Mouse (Mus musculus) limb, embryonic 13.5 days (tissue): ENCODE results near the gene Ggps1. TPM values are rescaled to one million over a fixed set of nuclear protein-coding genes. Genes with fewer than 3 reads are reported as not detected.
A peak's percentile ranks its signal among the peaks of the same experiment; 100 is the strongest.

Experiments used
- ATAC-seq: fragments of 200-750 bp; cut with Nextera tagmentation; 2 replicates; pipeline ENCODE4 v1.8.0; 2017; ENCODE audit warnings: low read depth, moderate number of reproducible peaks, moderate TSS enrichment; ENCODE audit not compliant: low FRiP score
- H3K27ac ChIP-seq: fragments of 300-500 bp; sonication (generic); 2 replicates; pipeline ENCODE4 v1.5.1; 2015; ENCODE audit warnings: inconsistent platforms, mild to moderate bottlenecking, moderate library complexity
- H3K27me3 ChIP-seq: fragments of 300-500 bp; sonication (generic); 2 replicates; pipeline ENCODE4 v1.6.1; 2015; ENCODE audit warnings: mild to moderate bottlenecking, inconsistent platforms
- H3K36me3 ChIP-seq: fragments of 300-500 bp; sonication (generic); 2 replicates; pipeline ENCODE4 v1.6.1; 2015; ENCODE audit warnings: inconsistent platforms, mild to moderate bottlenecking, moderate library complexity
- H3K4me1 ChIP-seq: fragments of 300-500 bp; sonication (generic); 2 replicates; pipeline ENCODE4 v1.6.1; 2015; ENCODE audit warnings: inconsistent platforms
- H3K4me2 ChIP-seq: fragments of 300-500 bp; sonication (generic); replicated peaks from 2 replicates; pipeline ENCODE4 v1.6.1; 2015; ENCODE audit warnings: inconsistent platforms, mild to moderate bottlenecking, moderate library complexity
- H3K4me3 ChIP-seq: fragments of 300-500 bp; sonication (generic); 2 replicates; pipeline ENCODE4 v1.5.1; 2015; ENCODE audit warnings: moderate library complexity, mild to moderate bottlenecking, inconsistent platforms
- H3K9ac ChIP-seq: fragments of 300-500 bp; sonication (generic); 2 replicates; pipeline ENCODE4 v1.6.1; 2015; ENCODE audit warnings: mild to moderate bottlenecking, inconsistent platforms
- H3K9me3 ChIP-seq: fragments of 300-500 bp; sonication (generic); 2 replicates; pipeline ENCODE4 v1.6.1; 2016; ENCODE audit warnings: inconsistent platforms
- WGBS: fragments of 180-500 bp; shearing (Covaris S2); methylation state at CpG from one replicate; pipeline ENCODE4 v1.1.7; 2015; 5-methylcytosine and 5-hydroxymethylcytosine counted together
- polyA plus RNA-seq: library from polyadenylated mRNA; unstranded; fragments of >200 nt; fragmentation: Nextera tagmentation; extraction: Ambion mirVana; gene quantifications from 2 replicates; pipeline ENCODE4 v1.2.1, GENCODE M21; 2015

Gene Ggps1
- polyA plus RNA-seq = 60.8 and 62.9 TPM in 2 replicates

GRCm38 (mm10) chr13:14063013-14063941, at the start of gene Ggps1, which contains the start of gene Arid4b:
Gene Ggps1, minus strand, starts transcription at chr13:14063488.
Gene Arid4b, plus strand, starts transcription at chr13:14063232.
- H3K36me3 ChIP-seq = peaks cover 14% of the 10 kb centered on the region
- WGBS = under 1% methylated on average over 64 of the region's 64 CpGs
- H3K27ac ChIP-seq = peak within 1 kb of the TSS; percentile 98

GRCm38 (mm10) chr13:14111146-14111545, 47.9 kb upstream of the Ggps1 start:
- Histone ChIP-seq H3K4me2 (no peak overlapping the region), H3K27ac (no peak overlapping the region), H3K36me3 (no peaks in the 10 kb centered on the region), H3K9ac (no peak overlapping the region), H3K4me1 (no peaks in the 10 kb centered on the region), H3K4me3 (no peak overlapping the region), H3K27me3 (no peaks in the 10 kb centered on the region), H3K9me3 (no peaks in the 10 kb centered on the region)
- 47% methylated on average over 1 of the region's 1 CpGs for WGBS
- no peak for ATAC-seq

More at GRCm38 (mm10) chr13:14063013-14063941, at the start of gene Ggps1, which contains the start of gene Arid4b:
- Histone ChIP-seq H3K27me3 (no peaks in the 10 kb centered on the region), H3K4me1 (peaks cover 22% of the 10 kb centered on the region), H3K4me2 (peak within 1 kb of the TSS; percentile 86), H3K9me3 (no peaks in the 10 kb centered on the region), H3K4me3 (peak within 1 kb of the TSS; percentile 99), H3K9ac (peak within 1 kb of the TSS; percentile 99)
- ATAC-seq = peak; percentile 98

- H3K27me3 ChIP-seq = no peaks in the 10 kb centered on the region
- no peak overlapping the region for H3K4me2 ChIP-seq
- no peaks in the 10 kb centered on the region for H3K36me3 ChIP-seq
- no peaks in the 10 kb centered on the region for H3K9me3 ChIP-seq
- ATAC-seq = no peak
- H3K27ac ChIP-seq = no peak overlapping the region
- H3K4me1 ChIP-seq = no peaks in the 10 kb centered on the region
- H3K4me3 ChIP-seq = no peak overlapping the region
- WGBS = 21% methylated on average over 2 of the region's 2 CpGs
- no peak overlapping the region for H3K9ac ChIP-seq
Measured at GRCm38 (mm10) chr13:14110154-14110873, 47.0 kb upstream of the Ggps1 start.

GRCm38 (mm10) chr13:14103026-14103425, 39.7 kb upstream of the Ggps1 start:
- Histone ChIP-seq H3K4me1 (peaks cover 9% of the 10 kb centered on the region), H3K27ac (no peak overlapping the region), H3K36me3 (no peaks in the 10 kb centered on the region), H3K4me2 (no peak overlapping the region), H3K27me3 (no peaks in the 10 kb centered on the region), H3K4me3 (no peak overlapping the region), H3K9ac (no peak overlapping the region), H3K9me3 (no peaks in the 10 kb centered on the region)
- 76% methylated on average over 1 of the region's 1 CpGs for WGBS
- no peak for ATAC-seq

- 0 out of 2 replicates have a peak, but pooled peaks cover 3% of the 10 kb centered on the region for H3K9me3 ChIP-seq
- H3K36me3 ChIP-seq = peaks cover 13% of the 10 kb centered on the region
- WGBS = 77% methylated on average over 1 of the region's 1 CpGs
- ATAC-seq = no peak
- no peak overlapping the region for H3K4me3 ChIP-seq
- no peak overlapping the region for H3K4me2 ChIP-seq
- no peaks in the 10 kb centered on the region for H3K27me3 ChIP-seq
- no peaks in the 10 kb centered on the region for H3K4me1 ChIP-seq
- H3K27ac ChIP-seq = no peak overlapping the region
- no peak overlapping the region for H3K9ac ChIP-seq
Measured at GRCm38 (mm10) chr13:14088669-14089068, 25.4 kb upstream of the Ggps1 start.

GRCm38 (mm10) chr13:14075326-14075725, 12.0 kb upstream of the Ggps1 start:
- H3K4me3 ChIP-seq = no peak overlapping the region
- H3K27ac ChIP-seq = no peak overlapping the region
- H3K9me3 ChIP-seq = 0 out of 2 replicates have a peak, but pooled peaks cover 3% of the 10 kb centered on the region
- H3K36me3 ChIP-seq = peaks cover 6% of the 10 kb centered on the region
- H3K9ac ChIP-seq = no peak overlapping the region
- WGBS = 89% methylated on average over 1 of the region's 1 CpGs
- H3K4me1 ChIP-seq = no peaks in the 10 kb centered on the region
- H3K4me2 ChIP-seq = no peak overlapping the region
- no peaks in the 10 kb centered on the region for H3K27me3 ChIP-seq
- no peak for ATAC-seq

- peaks cover 7% of the 10 kb centered on the region for H3K36me3 ChIP-seq
- no peak overlapping the region for H3K27ac ChIP-seq
- ATAC-seq = no peak
- no peaks in the 10 kb centered on the region for H3K27me3 ChIP-seq
- no peak overlapping the region for H3K4me3 ChIP-seq
- H3K9ac ChIP-seq = no peak overlapping the region
- H3K4me2 ChIP-seq = no peak overlapping the region
- 0 out of 2 replicates have a peak, but pooled peaks cover 2% of the 10 kb centered on the region for H3K9me3 ChIP-seq
- 75% methylated on average over 1 of the region's 1 CpGs for WGBS
- no peaks in the 10 kb centered on the region for H3K4me1 ChIP-seq
Measured at GRCm38 (mm10) chr13:14074371-14074770, 11.1 kb upstream of the Ggps1 start.

- H3K4me2 ChIP-seq = no peak overlapping the region
- H3K4me3 ChIP-seq = no peak overlapping the region
- no peak for ATAC-seq
- no peak overlapping the region for H3K27ac ChIP-seq
- 93% methylated on average over 1 of the region's 1 CpGs for WGBS
- peaks cover 22% of the 10 kb centered on the region for H3K36me3 ChIP-seq
- no peaks in the 10 kb centered on the region for H3K27me3 ChIP-seq
- H3K9me3 ChIP-seq = no peaks in the 10 kb centered on the region
- no peak overlapping the region for H3K9ac ChIP-seq
- peaks cover 10% of the 10 kb centered on the region for H3K4me1 ChIP-seq
Measured at GRCm38 (mm10) chr13:14069291-14069690, 6.0 kb upstream of the Ggps1 start.

- no peaks in the 10 kb centered on the region for H3K9me3 ChIP-seq
- H3K4me2 ChIP-seq = no peak overlapping the region
- H3K9ac ChIP-seq = no peak overlapping the region
- H3K36me3 ChIP-seq = peaks cover 22% of the 10 kb centered on the region
- no peak for ATAC-seq
- H3K27me3 ChIP-seq = no peaks in the 10 kb centered on the region
- no peak overlapping the region for H3K4me3 ChIP-seq
- peaks cover 10% of the 10 kb centered on the region for H3K4me1 ChIP-seq
- H3K27ac ChIP-seq = no peak overlapping the region
Measured at GRCm38 (mm10) chr13:14068035-14068434, 4.7 kb upstream of the Ggps1 start.

- no peak overlapping the region for H3K4me3 ChIP-seq
- H3K27ac ChIP-seq = no peak overlapping the region
- H3K4me2 ChIP-seq = no peak overlapping the region
- H3K9ac ChIP-seq = no peak overlapping the region
- WGBS = 73% methylated on average over 1 of the region's 1 CpGs
- H3K27me3 ChIP-seq = no peaks in the 10 kb centered on the region
- peaks cover 18% of the 10 kb centered on the region for H3K36me3 ChIP-seq
- no peaks in the 10 kb centered on the region for H3K9me3 ChIP-seq
- no peak for ATAC-seq
- H3K4me1 ChIP-seq = peaks cover 22% of the 10 kb centered on the region
Measured at GRCm38 (mm10) chr13:14065701-14066100, 2.4 kb upstream of the Ggps1 start.

GRCm38 (mm10) chr13:14065028-14065380, 1.7 kb upstream of the Ggps1 start:
- Histone ChIP-seq H3K36me3 (peaks cover 21% of the 10 kb centered on the region), H3K4me1 (peaks cover 22% of the 10 kb centered on the region), H3K27ac (peak overlapping the region; percentile 98; the same call in 1 of the 2 replicates), H3K9ac (peak overlapping the region; percentile 99), H3K4me2 (peak overlapping the region; percentile 76), H3K9me3 (no peaks in the 10 kb centered on the region), H3K27me3 (no peaks in the 10 kb centered on the region), H3K4me3 (peak overlapping the region; percentile 99)
- no peak for ATAC-seq
- 11% methylated on average over 9 of the region's 9 CpGs for WGBS
